Mouse (Mus musculus) brown adipose tissue, adult 24 weeks (tissue): ENCODE results near the gene Taf1d. TPM values are rescaled to one million over a fixed set of nuclear protein-coding genes. Genes with fewer than 3 reads are reported as not detected.
"Not testable (repeated sequence)": the region's sequence is repeated elsewhere in the genome, so short reads cannot be mapped to it uniquely, and the experiment has no call there.

ENCODE experiments used
- H3K27ac ChIP-seq: fragments of 200-500 bp; replicated peaks from 2 replicates; pipeline ENCODE4 v1.5.1; 2012; ENCODE audit warnings: low read depth, mild to moderate bottlenecking, low read length
- H3K4me1 ChIP-seq: fragments of 200-500 bp; 2 replicates; pipeline ENCODE4 v1.6.1; 2012; ENCODE audit warnings: low read length, mixed read lengths; ENCODE audit not compliant: control insufficient read depth, insufficient read depth, insufficient read length
- H3K4me3 ChIP-seq: fragments of 200-500 bp; 2 replicates; pipeline ENCODE4 v1.5.1; 2012; ENCODE audit warnings: low read depth, mild to moderate bottlenecking, low read length, moderate library complexity; ENCODE audit not compliant: insufficient read depth
- polyA plus RNA-seq: library from polyadenylated mRNA; stranded (reverse); fragments of >200 nt; gene quantifications from 2 replicates; pipeline ENCODE4 v1.2.4, GENCODE M21; 2012; ENCODE audit not compliant: missing spikeins, insufficient read depth, insufficient read length

Gene Taf1d
- polyA plus RNA-seq, 1 experiment = 41.7 TPM

DNA sequence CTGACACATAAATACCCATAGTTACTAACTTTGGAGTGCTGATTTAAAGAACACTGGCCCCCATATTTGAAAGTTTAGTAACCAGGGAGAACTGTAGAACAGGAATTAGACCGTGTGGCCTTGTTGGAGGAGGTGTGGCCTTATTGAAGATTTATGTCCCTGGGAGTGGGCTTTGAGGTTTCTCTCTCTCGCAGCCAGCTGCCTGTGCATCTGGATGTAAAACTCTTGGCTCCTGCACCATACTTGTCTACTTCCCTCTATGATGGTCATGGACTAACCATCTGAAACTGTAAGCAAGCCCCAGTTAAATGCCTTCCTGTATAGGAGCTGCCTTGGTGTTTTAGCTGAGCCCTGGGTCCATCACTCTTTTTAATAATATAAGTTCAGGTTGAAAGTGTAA lies 7.6 kb upstream of the Taf1d start:
- H3K4me3 ChIP-seq = no peak overlapping the region

DNA sequence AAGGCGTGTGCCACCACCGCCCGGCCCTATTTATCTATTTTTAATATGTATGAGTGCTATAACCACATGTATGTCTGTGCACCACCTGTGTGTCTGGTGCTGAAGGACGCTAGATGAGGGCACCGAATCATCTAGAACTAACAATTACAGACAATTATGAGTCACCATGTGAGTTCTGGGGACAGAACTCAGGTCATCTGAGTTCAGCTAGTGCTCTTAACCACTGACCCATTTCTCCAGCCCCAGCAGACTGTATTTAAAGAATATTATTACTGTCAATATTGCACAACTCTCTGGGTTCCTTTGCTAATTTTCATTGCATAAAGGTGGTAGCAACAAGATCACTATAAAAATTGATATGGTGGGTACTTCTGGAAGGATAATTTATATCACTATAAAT lies 6.0 kb upstream of the Taf1d start:
- peak overlapping the region; percentile 30 for H3K4me3 ChIP-seq
- H3K27ac ChIP-seq = peak overlapping the region; percentile 73
- H3K4me1 ChIP-seq = 0 out of 2 replicates have a peak, but pooled peaks cover 2% of the 10 kb centered on the region

More for the DNA sequence above, 7.6 kb upstream of the Taf1d start:
- 0 out of 2 replicates have a peak, but pooled peaks cover 2% of the 10 kb centered on the region for H3K4me1 ChIP-seq
- H3K27ac ChIP-seq = no peak overlapping the region

DNA sequence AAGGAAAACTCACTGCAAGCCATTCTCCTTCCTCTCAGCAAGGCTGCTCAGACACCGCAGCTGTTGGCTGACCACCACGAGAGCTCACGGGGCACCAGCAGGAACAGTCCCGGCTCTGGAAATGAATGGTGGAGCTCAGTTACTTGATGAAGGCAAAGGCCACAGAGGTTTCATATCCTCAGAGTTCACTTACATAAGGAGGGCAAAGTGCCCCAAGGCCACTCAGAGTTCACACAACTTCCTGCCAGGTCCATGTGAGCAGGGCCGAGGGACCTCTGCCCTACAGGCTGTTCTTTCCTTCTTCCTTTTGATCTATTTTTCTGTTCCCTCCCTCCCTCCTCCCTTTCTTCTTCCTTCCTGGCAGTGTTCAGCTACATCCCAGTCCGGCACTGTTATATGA lies 4.6 kb upstream of the Taf1d start:
- Histone ChIP-seq H3K4me3 (peak overlapping the region; percentile 52), H3K27ac (peak overlapping the region; percentile 89), H3K4me1 (0 out of 2 replicates have a peak, but pooled peaks cover 2% of the 10 kb centered on the region)

DNA sequence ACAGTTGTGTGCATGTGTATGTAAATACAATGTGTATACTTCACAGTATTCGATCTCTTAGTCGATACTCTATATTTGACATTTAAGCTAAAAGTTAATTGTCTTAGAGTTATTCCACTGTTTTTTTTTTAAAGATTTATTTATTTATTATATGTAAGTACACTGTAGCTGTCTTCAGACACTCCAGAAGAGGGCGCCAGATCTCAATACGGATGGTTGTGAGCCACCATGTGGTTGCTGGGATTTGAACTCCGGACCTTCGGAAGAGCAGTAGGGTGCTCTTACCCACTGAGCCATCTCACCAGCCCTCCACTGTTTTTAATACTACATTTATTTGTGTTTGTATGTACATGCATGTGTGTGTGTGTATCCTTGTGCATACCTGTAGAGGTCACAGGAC lies 4.0 kb upstream of the Taf1d start:
- not testable (repeated sequence) for H3K4me1 ChIP-seq, H3K4me3 ChIP-seq
- H3K27ac ChIP-seq = 0 out of 2 replicates have a peak overlapping the region, but pooled peaks have one; percentile 47

DNA sequence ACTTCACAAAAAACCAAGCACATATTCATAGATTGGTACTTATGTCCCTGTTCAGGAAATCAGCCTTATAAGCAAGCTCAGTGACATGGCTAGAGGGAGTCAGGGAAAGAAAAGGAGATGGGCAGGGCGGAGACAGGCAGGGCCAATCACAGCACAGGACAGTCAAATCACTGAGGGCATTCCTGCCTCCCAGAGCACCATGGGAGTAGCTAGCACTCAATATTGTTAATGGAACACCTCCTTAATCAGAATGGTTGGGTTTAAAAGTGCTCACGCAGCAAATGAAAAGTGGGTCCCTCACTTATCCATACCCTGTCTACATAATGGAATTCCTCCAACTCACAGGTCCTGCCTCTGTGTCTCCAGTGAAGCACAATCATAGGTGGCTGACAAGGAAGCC lies 3.1 kb upstream of the Taf1d start:
- H3K27ac ChIP-seq = peak overlapping the region; percentile 47
- H3K4me3 ChIP-seq = no peak overlapping the region
- H3K4me1 ChIP-seq = 0 out of 2 replicates have a peak, but pooled peaks cover 2% of the 10 kb centered on the region

DNA sequence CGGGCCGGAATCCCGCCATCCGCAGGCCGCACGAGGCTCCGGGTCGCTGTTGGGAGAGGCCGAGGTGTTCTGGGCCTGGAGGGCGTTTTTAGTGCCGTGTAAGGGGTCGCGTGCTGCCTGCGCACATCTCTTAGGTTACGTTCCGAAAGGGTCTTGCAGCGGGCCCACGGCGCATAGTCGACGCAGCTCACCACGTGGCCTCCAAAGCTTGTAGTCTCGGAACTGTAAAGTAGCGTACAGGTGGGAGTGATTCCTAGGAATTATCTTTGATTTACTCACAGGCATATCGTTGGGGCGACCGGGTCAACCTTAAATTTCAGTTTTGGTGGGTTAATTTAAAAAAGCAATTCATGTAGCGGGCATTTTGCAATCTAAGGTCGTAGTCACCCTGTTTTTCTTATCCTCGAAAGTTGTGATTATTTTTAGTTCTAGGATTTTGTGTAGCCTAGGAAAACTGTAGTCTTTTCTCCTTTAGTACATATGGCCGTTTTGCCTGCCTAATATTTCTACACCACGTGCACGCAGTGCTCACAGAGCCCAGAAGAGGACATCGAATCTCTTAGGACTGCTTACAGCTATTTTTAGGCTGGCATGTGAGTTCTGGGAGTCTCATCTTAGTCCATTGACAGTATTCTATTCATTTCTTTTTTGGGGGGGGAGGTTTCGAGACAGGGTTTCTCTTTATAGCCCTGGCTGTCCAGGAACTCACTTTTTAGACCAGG lies 545 bp downstream of the Taf1d start, which contains the start of gene 4931406C07Rik:
TSS of gene 4931406C07Rik (minus strand) at position 51 of the 722 bp plus-strand sequence.
- H3K4me1 ChIP-seq = no peaks in the 10 kb centered on the region
- peak within 1 kb of the TSS; percentile 94 for H3K27ac ChIP-seq
- H3K4me3 ChIP-seq = peak within 1 kb of the TSS; percentile 96

DNA sequence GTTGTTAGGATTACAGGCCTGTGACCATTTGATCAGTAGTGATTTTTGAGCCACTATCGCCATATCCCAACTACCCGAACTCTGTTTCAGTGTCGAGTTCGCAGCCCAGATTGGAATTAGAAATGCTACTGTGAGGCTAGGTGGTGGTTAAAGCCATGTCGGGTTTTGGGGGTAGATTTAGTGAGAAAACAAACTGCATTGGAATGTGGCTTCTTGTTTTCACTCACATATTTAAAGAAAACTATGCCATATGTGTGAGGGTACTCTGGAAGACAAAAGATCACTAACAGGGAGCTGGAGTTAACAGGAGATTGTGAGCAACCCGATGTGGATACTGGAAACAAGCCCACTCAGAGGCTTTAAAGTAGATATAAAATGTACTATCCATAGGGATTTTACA lies 1.2 kb downstream of the Taf1d start:
- Histone ChIP-seq H3K4me1 (no peaks in the 10 kb centered on the region), H3K4me3 (peak overlapping the region; percentile 96), H3K27ac (0 out of 2 replicates have a peak overlapping the region, but pooled peaks have one; percentile 0)

DNA sequence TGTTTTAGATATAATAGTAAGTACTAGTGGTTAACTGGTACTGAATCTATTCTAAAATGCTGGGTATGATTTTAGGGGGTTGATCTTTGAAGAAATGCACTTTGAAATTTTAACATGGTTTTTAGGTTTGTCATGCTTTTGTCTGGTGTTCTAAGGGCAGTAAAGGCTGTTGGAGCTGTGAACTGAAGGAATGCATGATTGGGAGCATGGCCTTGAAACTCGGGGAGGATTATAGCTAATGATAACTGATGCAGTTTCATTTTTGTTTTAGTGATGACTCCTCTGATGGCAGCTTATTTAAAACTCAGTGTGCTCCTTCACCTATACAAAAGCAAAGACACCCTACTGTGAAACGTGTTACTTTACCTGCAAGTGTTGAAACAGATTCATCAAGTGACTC lies 2.2 kb downstream of the Taf1d start:
- Histone ChIP-seq H3K4me3 (no peak overlapping the region), H3K27ac (no peak overlapping the region), H3K4me1 (no peaks in the 10 kb centered on the region)

DNA sequence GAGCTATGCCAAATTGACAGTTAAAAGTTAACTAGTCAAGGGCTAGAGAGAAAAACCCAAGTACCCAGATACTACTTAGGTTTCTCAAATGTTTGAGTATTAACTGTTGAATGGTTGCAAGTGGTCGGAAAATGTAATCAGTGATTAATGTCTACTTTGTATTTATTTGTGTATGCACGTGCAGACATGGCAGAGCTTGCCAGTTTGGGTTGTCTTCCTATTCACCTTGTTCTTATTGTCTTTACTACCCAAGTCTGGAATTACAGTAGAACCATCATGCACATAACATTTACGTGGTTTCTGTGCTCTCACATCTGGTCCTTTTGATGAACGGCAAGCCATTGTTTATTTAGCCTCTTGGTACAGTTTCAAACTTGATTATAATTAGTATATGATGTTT lies 3.4 kb downstream of the Taf1d start:
- Histone ChIP-seq H3K4me1 (no peaks in the 10 kb centered on the region), H3K27ac (no peak overlapping the region), H3K4me3 (no peak overlapping the region)

DNA sequence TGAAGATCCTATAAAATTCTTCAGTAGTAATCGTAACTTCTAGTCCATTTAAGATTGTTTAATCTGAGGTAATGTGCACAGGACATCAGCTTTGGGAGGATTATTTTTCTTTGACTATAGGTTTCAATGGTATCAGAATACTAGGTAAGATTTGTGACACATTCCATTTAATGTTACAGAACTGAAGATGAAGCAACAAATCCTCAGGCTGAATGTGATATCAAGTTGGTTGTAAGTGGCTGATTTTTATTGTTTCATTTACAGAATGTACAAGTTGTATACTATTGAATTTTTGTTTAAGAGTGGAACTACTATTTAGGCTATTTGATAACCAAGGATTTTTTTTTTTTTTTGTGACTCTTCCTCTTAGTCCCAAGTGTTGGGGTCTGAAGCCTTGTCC lies 4.2 kb downstream of the Taf1d start:
- Histone ChIP-seq H3K4me1 (no peaks in the 10 kb centered on the region), H3K4me3 (no peak overlapping the region), H3K27ac (no peak overlapping the region)

DNA sequence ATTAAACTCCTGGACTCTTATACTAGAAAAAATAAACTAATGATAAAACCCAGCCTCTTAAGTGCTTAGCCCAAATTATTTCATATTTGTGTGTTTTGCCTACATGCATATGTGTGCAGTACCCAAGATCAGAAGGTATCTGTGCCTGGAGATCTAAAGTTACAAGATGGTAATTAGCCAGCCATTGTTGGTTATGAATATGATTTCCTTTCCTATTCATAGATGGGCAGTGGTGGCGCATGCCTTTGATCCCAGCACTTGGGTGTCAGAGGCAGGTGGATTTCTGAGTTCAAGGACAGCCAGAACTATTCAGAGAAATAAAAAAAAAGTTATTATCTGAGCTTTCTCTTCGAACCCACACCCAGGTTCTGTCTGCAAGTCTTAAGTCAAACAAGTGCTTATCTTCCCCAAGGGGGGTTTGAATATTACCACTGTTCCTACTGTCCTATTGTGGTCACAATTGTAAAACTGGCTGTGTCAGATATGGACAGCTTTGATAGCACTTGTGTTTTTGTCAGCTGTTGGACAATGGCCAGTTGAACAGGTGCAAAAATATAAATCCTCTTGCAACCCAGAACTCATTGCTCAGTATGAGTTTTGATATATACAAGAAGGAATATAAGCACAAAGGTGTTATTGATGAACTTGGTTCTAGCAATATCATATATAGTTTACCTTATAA lies 6.2 kb downstream of the Taf1d start:
- Histone ChIP-seq H3K4me3 (no peak overlapping the region), H3K27ac (no peak overlapping the region), H3K4me1 (no peaks in the 10 kb centered on the region)

DNA sequence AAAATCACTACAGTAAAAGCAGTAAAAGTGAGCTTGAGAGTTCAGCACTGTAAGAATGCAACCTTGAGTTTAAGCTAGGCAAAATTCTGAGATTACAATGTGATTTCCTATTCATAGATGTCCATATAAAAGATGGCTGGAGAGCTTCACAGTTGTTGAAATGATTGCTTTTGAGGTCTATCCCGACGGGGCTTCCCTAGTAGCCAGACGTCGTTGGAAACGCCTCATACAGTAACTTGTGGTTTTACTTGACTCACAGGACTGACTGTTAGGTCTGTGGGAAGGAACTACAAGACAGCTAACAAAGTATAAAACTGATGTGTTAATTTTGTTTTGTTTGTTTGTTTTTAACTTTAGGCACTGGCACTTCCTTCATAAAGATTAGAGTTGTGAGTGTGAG lies 7.6 kb downstream of the Taf1d start:
- no peak overlapping the region for H3K4me3 ChIP-seq
- H3K27ac ChIP-seq = no peak overlapping the region
- no peaks in the 10 kb centered on the region for H3K4me1 ChIP-seq

DNA sequence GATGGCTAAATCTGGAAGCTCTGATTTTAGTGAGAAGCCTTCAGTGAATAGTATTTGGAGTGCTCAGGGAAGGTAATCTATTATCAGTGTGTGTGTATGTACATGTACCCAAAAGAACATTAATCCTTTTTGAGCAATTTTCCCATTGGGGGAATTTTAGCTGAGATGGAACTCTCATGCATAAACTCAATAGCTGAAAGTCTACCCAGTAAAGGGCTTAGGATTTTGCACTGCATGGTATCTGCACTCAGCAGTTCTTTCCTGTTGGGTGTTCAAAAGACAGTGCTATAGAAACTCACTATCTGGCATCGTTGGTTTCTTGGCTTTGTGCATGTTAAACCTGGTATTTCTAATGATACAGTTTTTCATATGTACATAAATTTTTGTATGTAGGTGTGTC lies 8.6 kb downstream of the Taf1d start:
- Histone ChIP-seq H3K4me1 (no peaks in the 10 kb centered on the region), H3K27ac (no peak overlapping the region), H3K4me3 (no peak overlapping the region)

DNA sequence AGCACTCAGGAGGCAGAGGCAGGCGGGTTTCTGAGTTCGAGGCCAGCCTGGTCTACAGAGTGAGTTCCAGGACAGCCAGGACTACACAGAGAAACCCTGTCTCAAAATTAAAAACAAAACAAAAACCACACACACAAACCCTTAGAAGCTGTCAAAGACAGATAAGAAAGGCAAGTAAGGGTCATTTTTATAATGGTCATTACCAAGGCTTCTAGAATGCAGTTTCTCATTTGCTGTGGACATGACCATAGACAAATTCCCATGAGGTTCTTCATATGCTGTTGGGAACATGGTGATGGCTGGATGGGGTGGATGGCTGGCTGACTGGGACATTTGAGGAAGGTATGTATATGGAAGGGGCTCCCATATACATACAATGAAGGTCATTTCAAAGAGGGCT lies 10.3 kb downstream of the Taf1d start:
- not testable (repeated sequence) for H3K4me1 ChIP-seq, H3K4me3 ChIP-seq, H3K27ac ChIP-seq

DNA sequence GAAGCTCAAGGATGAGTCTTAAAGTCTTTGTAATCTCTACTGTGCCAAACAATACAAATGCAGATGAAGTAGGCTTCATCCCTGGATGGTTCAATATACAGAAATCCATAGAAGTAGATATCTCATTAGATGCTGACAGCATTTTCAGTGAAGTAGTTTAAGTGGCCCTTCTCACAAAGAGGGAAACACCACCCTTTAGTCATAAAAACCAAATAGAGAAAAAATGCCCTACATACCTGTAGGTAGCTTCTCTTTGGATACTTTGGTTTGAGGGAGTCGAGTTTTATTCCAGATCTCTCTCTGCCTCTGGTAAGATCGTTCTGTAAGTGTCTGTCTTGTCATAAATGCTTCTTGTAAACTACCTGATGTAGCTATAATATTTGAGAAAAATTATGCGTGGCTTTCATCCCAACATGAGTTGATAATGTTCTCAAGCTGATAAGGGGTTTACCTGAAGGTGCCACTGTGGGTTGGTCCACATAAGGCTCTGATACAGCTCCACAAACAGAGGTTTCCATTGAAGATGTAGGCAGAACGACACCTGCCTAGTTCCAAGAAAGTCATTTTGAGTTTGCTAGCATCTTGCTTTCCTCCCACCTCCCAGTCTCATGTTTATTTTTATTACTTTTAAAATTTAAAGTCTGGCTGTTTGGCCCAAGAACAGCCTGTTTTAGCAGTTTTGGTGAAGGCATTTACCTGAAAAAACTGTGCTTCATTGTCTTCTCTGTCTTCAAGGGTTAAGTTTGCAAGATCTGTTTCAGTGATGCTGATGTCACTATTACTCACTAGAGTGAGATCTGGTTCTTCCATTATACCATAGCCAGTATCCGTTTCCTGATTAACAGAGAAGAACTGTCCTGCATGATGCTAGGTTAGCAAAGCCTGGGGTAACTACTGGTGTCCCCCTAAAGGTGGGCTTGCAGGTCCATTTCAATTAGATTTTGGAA lies 11.5 kb downstream of the Taf1d start:
- H3K4me1 ChIP-seq = no peaks in the 10 kb centered on the region
- no peak overlapping the region for H3K27ac ChIP-seq

More for the DNA sequence above, 11.5 kb downstream of the Taf1d start:
- no peak overlapping the region for H3K4me3 ChIP-seq
